Comparison of ENCODE assay signal across 9 mouse cellular contexts in genomic region chr6:40123070-40123690, GRCm38 (mm10).
DNase-seq lines count a peak whose midpoint lies in the region.
"Had no signal": no experiment of that assay in that cellular context is flagged by ENCODE, and none has a peak within 500 bp of the region (broad histone marks: within the 10 kb centered on the region; RNA-seq: fewer than 3 reads in every experiment).

No protein-coding gene starts in this region.

- peak; percentile 26 for DNase-seq in gastrocnemius, adult 18-20 months (ENCODE audit: low spot score)
- DNase-seq in gastrocnemius, postnatal 4 days (ENCODE audit: low spot score in 2 of 2), result no peak
- DNase-seq in right cerebral cortex, adult 2 months (ENCODE audit: low spot score in 2 of 2), result peak; percentile 47 to 59
- DNase-seq in right cerebral cortex, postnatal 36 days (ENCODE audit: low spot score in 2 of 2), result no peak
- DNase-seq in cerebellum, postnatal 25 days, result peak; percentile 71 to 83
- DNase-seq in thymus, postnatal 25 days, result no peak
- DNase-seq in kidney, postnatal 14 days, result no peak
- DNase-seq in T-cell, adult 2 months (ENCODE audit: low spot score), result no peak
- DNase-seq: lung, adult 18-20 months had no signal

Comparison
In these comparisons a context has a peak if more than half of its experiments do, and no peak if none do; other contexts are left out.
1. DNase-seq: peak in gastrocnemius, adult 18-20 months (single experiment), right cerebral cortex, adult 2 months (2 of 2) and cerebellum, postnatal 25 days (2 of 2); none in gastrocnemius, postnatal 4 days (0 of 2), right cerebral cortex, postnatal 36 days (0 of 2), thymus, postnatal 25 days (single experiment), kidney, postnatal 14 days (single experiment) and T-cell, adult 2 months (single experiment).